Mouse (Mus musculus): ENCODE data around the gene Krt36. TPM values are rescaled to one million over a fixed set of nuclear protein-coding genes. Genes with fewer than 3 reads are reported as not detected.

Krt36 gene
- total and polyA plus RNA-seq, 3 experiments = not detected

- Histone ChIP-seq H3K36me3 (replicated peaks in 1 of 2; ENCODE audit: control insufficient read depth in 1 of 2, insufficient read depth in 1 of 2, low read length in 1 of 2) (no peaks in the 10 kb centered on the region), H3K4me3 (replicated peaks in 1 of 3; ENCODE audit: low read depth in 2 of 3, low read length in 2 of 3, poor library complexity in 1 of 3) (no peak overlapping the region), H3K9me3 (replicated peaks; ENCODE audit: low read length) (no peaks in the 10 kb centered on the region), H3K4me1 (ENCODE audit: control insufficient read depth in 1 of 2, insufficient read depth in 2 of 2) (no peaks in the 10 kb centered on the region), H3K27me3 (replicated peaks) (peaks cover 99% of the 10 kb centered on the region), H3K79me2 (replicated peaks; ENCODE audit: control insufficient read depth, extremely low read depth, insufficient read depth, poor library complexity, severe bottlenecking) (no peaks in the 10 kb centered on the region), H3K4me2 (ENCODE audit: insufficient read depth, low read depth, poor library complexity, severe bottlenecking) (no peak overlapping the region), H3K27ac (ENCODE audit: insufficient read depth, low read depth) (no peak overlapping the region), H3K9ac (ENCODE audit: insufficient read depth, low read depth) (no peak overlapping the region)
- dilution Hi-C loops (cut with MboI; ENCODE audit: extremely low pct_ligation_motif_present, extremely low pct_unique_long_range_greater_than_20kb, low sequenced_read_pairs) = no loop called here
- no peak for TF ChIP-seq BHLHE40 (IDR thresholded peaks at IDR 0.05; ENCODE audit: low read depth, low read length)
- no peak for TF ChIP-seq CHD2 (IDR thresholded peaks at IDR 0.05; ENCODE audit: low read length)
- no peak for TF ChIP-seq POLR2A (IDR thresholded peaks at IDR 0.05; ENCODE audit: low read depth, low read length)
- TF ChIP-seq NELFE (IDR thresholded peaks at IDR 0.05; ENCODE audit: low read depth, low read length) = no peak
- TF ChIP-seq MAFK (IDR thresholded peaks at IDR 0.05; ENCODE audit: insufficient replicate concordance, low read length) = no peak
- no peak for TF ChIP-seq SMC3 (IDR thresholded peaks at IDR 0.05; ENCODE audit: low read depth, low read length)
- TF ChIP-seq MYC (IDR thresholded peaks at IDR 0.05; ENCODE audit: low read depth, low read length) = no peak
- no peak for TF ChIP-seq ZMIZ1 (IDR thresholded peaks at IDR 0.05; ENCODE audit: low read depth, low read length)
- DNase-seq (ENCODE audit: extremely low read depth) = no peak
- in situ Hi-C loops (cut with MboI; ENCODE audit: low pct_ligation_motif_present, low pct_unique_long_range_greater_than_20kb, low sequenced_read_pairs) = no loop called here
Measured at GRCm38 (mm10) chr11:100113742-100114029, 8.3 kb upstream of the Krt36 start.

DNA sequence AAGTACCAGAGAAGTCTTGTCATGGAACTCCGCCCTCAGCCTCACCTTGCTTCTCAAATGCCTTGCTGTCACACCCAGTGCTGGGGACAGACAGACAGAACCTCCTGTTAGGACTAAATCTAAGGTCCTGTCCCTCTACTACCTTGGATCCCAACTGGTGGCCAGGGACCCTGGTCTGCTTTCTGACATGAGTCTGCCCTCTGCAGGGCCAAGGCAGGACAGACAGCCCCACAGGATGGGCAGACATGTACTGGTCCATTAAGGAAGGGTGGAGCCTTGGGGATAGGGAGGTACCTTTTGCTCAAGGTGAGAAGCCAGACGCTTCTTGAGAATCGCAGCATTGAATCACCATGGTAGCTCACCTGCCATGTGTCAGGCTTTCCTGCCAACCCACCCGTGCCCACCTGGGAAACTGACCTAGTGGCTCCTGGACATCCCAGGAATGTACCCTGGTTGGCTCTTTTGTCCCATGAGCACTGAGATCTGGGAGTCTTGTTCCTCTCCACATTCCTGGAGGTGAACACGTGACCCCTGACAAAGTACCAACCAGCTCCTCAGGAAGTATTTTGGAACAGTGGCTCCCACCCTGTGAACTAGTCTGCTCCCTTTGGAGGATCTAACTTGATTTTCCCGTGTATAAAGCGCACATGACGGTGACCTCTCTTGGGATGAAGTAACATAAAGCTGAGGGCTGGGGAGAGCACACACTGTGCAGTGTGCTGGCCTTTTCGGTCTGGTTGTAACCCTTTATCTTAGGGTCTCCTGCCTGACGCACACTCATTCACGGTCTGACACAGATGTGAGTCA lies 7.7 kb upstream of the Krt36 start:
- H3K36me3 ChIP-seq (replicated peaks in 1 of 2; ENCODE audit: control insufficient read depth in 1 of 2, insufficient read depth in 1 of 2, low read length in 1 of 2) = no peaks in the 10 kb centered on the region
- dilution Hi-C loops (cut with MboI; ENCODE audit: extremely low pct_ligation_motif_present, extremely low pct_unique_long_range_greater_than_20kb, low sequenced_read_pairs) = no loop called here
- in situ Hi-C loops (cut with MboI; ENCODE audit: low pct_ligation_motif_present, low pct_unique_long_range_greater_than_20kb, low sequenced_read_pairs) = no loop called here

GRCm38 (mm10) chr11:100102693-100103429 lies 2.6 kb downstream of the Krt36 start:
- Histone ChIP-seq H3K27ac (ENCODE audit: insufficient read depth, low read depth) (no peak overlapping the region), H3K36me3 (replicated peaks in 1 of 2; ENCODE audit: control insufficient read depth in 1 of 2, insufficient read depth in 1 of 2, low read length in 1 of 2) (no peaks in the 10 kb centered on the region), H3K4me2 (ENCODE audit: insufficient read depth, low read depth, poor library complexity, severe bottlenecking) (no peak overlapping the region), H3K9ac (ENCODE audit: insufficient read depth, low read depth) (no peak overlapping the region), H3K4me3 (replicated peaks in 1 of 3; ENCODE audit: low read depth in 2 of 3, low read length in 2 of 3, poor library complexity in 1 of 3) (no peak overlapping the region), H3K27me3 (replicated peaks) (peaks cover 99% of the 10 kb centered on the region), H3K79me2 (replicated peaks; ENCODE audit: control insufficient read depth, extremely low read depth, insufficient read depth, poor library complexity, severe bottlenecking) (no peaks in the 10 kb centered on the region), H3K4me1 (ENCODE audit: control insufficient read depth in 1 of 2, insufficient read depth in 2 of 2) (no peaks in the 10 kb centered on the region), H3K9me3 (replicated peaks; ENCODE audit: low read length) (no peaks in the 10 kb centered on the region)
- TF ChIP-seq E2F4 (IDR thresholded peaks at IDR 0.05; ENCODE audit: insufficient replicate concordance, low read depth, low read length) (no peak), PAX5 (IDR thresholded peaks at IDR 0.05; ENCODE audit: low read length) (no peak), MEF2A (IDR thresholded peaks at IDR 0.05; ENCODE audit: borderline replicate concordance, low read depth, low read length) (no peak), ZKSCAN1 (IDR thresholded peaks at IDR 0.05; ENCODE audit: borderline replicate concordance, low read depth, low read length) (no peak), JUND (conservative IDR thresholded peaks at IDR 0.05; ENCODE audit: low read depth, low read length) (no peak), ZC3H11A (IDR thresholded peaks at IDR 0.05; ENCODE audit: low read depth, low read length) (no peak)
- no peak for DNase-seq (ENCODE audit: extremely low read depth)
- dilution Hi-C loops (cut with MboI; ENCODE audit: extremely low pct_ligation_motif_present, extremely low pct_unique_long_range_greater_than_20kb, low sequenced_read_pairs) = no loop called here
- in situ Hi-C loops (cut with MboI; ENCODE audit: low pct_ligation_motif_present, low pct_unique_long_range_greater_than_20kb, low sequenced_read_pairs) = no loop called here

More for the DNA sequence above, 7.7 kb upstream of the Krt36 start:
- no peak overlapping the region for H3K9ac ChIP-seq (ENCODE audit: insufficient read depth, low read depth)
- H3K4me3 ChIP-seq (replicated peaks in 1 of 3; ENCODE audit: low read depth in 2 of 3, low read length in 2 of 3, poor library complexity in 1 of 3) = no peak overlapping the region
- H3K4me1 ChIP-seq (ENCODE audit: control insufficient read depth in 1 of 2, insufficient read depth in 2 of 2) = no peaks in the 10 kb centered on the region
- TF ChIP-seq MAX (IDR thresholded peaks at IDR 0.05; ENCODE audit: low read length) = no peak
- no peak for TF ChIP-seq NRF1 (IDR thresholded peaks at IDR 0.05; ENCODE audit: low read depth, low read length)
- TF ChIP-seq ELF1 (IDR thresholded peaks at IDR 0.05; ENCODE audit: low read depth, low read length) = no peak
- TF ChIP-seq RCOR1 (conservative IDR thresholded peaks at IDR 0.05; ENCODE audit: low read depth, low read length) = no peak
- TF ChIP-seq UBTF (IDR thresholded peaks at IDR 0.05; ENCODE audit: low read depth, low read length) = no peak
- no peaks in the 10 kb centered on the region for H3K79me2 ChIP-seq (replicated peaks; ENCODE audit: control insufficient read depth, extremely low read depth, insufficient read depth, poor library complexity, severe bottlenecking)
- H3K9me3 ChIP-seq (replicated peaks; ENCODE audit: low read length) = no peaks in the 10 kb centered on the region
- no peak overlapping the region for H3K4me2 ChIP-seq (ENCODE audit: insufficient read depth, low read depth, poor library complexity, severe bottlenecking)
- H3K27ac ChIP-seq (ENCODE audit: insufficient read depth, low read depth) = no peak overlapping the region
- peaks cover 99% of the 10 kb centered on the region for H3K27me3 ChIP-seq (replicated peaks)
- DNase-seq (ENCODE audit: extremely low read depth) = no peak

Data from CH12.LX (cell line).